Mouse (Mus musculus) adrenal gland, postnatal 36 days (tissue): ENCODE data around the gene Ccer2. TPM values are rescaled to one million over a fixed set of nuclear protein-coding genes. Genes with fewer than 3 reads are reported as not detected.

Experiments used
- DNase-seq, 2 experiments: peaks; one replicate each; pipeline ENCODE4 v3.0.0; 2021; ENCODE audit warnings: mixed read lengths in 1 of 2
- total RNA-seq, 2 experiments: library from RNA; stranded (reverse); gene quantifications; 2 replicates each; pipeline ENCODE4 v1.2.3; 2021

Gene Ccer2
- total RNA-seq, 2 experiments from 2014 or later = not detected

DNA sequence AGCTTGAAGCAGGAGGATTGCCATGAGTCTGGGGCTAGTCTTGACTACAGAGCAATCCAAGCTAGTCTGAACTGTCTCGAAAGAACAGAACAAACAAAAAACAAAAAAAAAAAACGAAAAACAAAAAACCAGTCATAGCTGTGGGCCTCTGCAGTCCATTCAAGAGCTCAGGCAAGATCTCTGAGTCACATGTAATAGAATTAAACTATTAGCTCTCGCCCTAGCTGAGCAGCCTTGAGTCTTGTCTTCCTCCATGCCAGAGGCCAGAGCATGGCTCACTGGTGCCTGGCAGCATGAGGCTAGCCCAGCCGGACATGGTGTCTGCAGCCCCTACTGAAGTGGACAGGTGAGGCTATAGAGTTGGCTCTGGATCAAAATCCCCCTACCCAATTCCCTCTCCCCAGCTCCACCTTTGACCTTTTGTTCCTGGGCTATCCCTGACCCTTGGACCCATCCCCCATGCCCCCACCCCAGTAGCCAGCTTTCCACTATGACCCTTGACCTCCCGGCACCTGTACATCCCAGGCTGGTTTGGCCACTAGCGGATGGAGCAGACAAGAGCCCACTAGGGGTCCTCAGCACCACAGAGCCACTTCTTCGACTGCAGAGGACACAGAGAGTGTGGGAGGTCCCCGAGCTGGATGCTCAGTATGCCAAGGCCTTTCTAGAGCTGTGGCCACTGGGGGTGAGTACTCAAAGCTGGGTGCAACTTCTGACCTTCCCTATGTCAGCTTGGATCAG is 34.3 kb downstream of the Ccer2 start:
- peak in 1 of 2 experiments; percentile 29 for DNase-seq

DNA sequence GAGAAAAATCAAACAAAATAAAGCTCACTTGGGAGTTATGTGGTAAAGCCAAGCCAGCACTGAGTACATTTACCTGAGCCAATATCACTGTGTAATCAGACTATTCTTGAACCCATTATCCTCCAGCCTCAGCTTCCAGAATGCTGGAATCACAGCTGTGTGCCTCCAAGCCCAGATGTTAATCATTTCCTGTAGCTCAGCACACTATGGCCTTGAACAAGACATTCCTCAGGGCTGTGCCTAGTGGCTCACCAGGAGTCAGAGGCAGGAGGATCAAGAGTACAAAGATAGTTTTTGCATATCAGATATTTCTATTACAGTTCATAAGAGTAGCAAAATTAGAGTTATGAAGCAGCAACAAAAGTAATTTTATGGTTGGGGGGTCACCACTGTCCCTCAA is 35.7 kb downstream of the Ccer2 start:
- DNase-seq = no peak

DNA sequence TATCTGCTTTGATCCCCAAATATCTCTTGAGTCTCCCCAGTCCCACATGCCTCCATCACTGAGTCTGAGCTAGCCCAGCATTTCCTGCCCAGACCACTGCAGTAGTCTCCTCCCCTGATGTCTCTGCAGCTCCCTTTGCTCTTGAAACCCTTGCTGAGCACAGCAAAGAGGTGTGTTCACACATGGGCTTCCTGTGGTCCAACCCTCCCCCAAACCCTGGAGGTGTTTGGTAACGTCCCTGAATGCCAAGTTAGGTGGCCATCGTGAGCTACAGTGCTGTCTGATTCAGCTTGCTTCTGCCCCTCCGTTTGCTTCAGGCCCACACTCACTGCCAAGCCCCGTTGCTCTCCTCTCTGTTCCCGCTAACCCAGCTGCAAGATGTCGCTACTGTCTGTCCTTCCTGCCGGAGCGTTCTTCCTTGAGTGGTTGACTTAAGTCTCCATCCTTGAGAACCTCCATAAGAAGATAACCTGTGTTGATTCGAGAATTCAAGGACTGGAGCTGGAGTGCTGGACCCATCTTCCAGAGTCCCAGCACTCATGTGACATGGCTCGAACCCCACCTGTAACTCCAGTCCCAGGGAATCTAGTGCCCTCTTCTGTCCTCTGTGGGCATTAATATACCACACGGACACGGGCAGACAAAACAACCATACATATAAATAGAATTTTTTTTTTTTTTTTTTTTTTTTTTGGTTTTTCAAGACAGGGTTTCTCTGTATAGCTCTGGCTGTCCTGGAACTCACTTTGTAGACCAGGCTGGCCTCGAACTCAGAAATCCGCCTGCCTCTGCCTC is 36.6 kb downstream of the Ccer2 start:
- DNase-seq = no peak

DNA sequence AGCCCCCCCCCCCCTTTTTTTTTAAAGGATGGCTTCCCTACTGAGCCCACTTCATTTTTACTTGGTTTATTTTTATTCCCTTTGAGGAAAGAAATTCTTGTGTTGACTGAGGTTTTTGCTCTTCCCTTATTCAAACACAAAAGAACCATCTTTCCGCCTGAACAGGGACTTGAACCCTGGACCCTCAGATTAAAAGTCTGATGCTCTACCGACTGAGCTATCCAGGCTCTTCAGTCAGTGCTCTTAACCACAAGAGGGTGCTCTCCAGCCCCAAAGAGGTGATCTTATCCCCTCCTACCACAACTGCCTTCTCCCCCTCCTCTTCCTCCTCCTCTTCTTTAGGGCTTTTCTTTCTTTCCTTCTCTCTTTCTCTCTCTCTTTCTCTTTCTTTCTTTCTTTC is 37.9 kb downstream of the Ccer2 start:
- DNase-seq = peak in 1 of 2 experiments; percentile 61

DNA sequence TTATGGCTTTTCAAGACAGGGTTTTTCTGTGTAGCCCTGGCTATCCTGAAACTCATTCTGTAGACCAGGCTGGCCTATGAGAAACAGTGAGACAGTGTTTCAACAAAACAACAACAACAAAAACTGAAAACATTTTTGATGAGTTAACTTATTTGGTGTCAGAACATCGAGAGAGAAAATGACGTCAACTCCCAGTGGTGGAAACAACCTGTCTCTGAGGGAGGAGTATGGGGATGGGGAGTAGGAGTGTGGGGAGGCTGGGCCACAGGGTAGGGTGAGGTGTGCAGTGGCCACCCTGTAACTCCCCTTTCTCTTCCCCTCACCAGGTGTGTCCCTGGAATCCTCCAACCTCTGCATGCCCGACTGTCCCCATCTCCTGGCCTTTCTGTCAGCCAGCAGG is 38.5 kb downstream of the Ccer2 start:
- DNase-seq = no peak

DNA sequence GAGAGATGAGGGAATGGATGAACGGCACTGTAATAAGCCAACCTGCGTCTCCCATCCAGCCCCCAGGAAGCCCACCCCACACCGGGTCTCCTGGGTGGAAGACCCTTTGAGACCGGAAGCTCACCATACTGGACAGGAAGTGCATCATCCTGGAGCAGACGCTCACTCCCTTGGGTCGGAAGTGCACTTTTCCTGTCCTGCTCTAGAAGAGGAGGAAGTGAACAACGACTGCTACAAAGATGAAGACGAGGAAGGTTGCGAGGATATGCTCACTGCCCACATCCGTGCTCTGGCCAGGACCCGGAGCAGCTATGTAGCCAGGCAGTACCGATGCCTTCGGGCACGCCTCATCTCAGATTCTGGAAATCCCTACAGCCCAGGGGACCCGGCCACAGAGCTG is 39.9 kb downstream of the Ccer2 start:
- no peak for DNase-seq

DNA sequence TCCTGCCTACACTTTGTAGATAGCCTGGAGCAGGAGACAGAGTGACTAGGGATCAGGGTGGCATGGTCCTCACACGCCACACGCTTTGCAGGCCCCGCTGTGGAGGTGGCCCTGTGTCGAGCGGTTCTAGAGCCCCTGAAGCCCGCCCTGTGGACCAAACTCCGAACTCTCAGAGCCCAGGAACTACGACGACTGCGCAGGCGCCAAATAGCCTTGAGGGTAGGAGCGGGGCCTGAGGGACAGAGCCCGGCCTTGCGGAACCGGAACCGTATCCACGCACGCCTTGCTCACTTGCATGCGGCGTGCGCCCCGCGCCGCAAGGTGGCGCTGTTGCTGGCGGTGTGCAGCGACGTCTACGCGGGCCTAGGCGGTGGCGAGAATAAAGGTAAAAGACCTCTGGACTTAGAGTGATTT is 40.6 kb downstream of the Ccer2 start:
- peak; percentile 91 to 93 for DNase-seq

DNA sequence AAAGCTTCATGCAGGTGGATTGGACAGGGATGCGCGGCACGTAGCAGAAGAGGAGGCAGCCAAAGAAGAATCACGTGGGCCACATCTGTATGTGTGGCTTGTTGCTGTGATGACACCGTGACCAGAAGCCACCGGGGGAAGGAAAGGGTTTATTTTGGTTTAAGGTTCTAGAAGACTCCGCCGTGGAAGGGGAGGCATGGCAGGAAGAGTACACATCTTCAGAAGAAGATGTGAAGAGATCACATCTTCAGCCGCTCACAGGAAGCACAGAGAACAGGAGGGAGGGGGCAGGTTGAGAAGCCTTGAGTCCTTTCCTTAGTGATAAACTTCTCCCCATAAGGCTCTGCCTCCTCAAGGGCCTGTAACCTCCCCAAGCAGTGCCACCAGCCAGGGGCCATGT is 44.0 kb downstream of the Ccer2 start:
- DNase-seq = no peak

DNA sequence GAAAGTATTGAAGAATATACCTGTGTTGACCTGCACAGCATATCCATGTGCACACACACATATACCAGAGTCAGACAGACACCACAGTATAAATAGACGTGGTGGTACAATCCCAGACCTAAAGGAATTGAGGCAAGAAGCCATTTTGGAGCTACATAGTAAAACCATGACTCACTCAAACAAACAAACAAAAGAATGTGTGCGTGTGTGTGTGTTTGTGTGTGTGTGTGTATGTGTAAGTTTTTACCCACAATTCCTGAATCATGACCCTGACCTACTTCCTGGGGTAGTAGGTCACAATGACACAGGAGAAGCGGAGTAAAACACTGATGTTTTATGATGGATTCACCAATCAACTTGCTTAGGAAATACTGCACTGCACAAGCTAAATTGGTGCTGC is 45.5 kb downstream of the Ccer2 start:
- no peak for DNase-seq

DNA sequence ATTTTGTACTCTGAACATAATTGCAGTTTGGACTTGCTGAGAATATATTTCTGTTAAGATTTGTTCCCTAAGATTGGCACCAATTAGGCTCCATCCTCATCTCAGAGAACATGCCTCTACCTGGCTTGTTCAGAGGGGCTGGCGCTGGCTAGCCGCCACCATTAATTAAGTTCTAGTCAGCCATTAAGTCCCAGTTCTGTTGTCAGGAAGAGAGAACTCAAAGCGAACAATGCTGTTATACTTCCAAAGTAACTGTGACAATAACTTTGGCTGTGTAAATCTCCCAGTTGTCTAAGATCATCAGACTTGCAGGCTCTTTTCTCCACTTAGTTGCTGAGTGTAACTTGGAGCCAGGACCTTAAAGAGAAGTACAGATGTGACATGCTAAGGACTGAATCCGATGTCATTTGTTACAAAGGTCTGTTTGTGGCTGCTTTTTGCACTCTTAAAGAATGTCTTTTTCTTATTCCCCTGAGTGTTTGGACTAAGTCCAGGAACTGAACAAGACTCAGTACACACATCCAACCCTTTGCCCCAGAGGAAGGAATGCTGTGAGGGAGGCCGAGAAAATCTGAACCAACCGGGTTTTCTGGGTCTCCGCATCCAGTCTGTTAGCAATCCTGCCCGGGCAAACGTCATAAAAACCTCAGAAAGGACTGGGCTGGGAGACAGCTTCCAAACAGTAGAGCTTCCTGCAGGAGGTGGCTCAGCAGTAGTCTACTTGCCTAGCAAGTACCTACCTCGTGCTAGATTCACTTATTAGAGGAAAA is 46.1 kb downstream of the Ccer2 start:
- no peak for DNase-seq

DNA sequence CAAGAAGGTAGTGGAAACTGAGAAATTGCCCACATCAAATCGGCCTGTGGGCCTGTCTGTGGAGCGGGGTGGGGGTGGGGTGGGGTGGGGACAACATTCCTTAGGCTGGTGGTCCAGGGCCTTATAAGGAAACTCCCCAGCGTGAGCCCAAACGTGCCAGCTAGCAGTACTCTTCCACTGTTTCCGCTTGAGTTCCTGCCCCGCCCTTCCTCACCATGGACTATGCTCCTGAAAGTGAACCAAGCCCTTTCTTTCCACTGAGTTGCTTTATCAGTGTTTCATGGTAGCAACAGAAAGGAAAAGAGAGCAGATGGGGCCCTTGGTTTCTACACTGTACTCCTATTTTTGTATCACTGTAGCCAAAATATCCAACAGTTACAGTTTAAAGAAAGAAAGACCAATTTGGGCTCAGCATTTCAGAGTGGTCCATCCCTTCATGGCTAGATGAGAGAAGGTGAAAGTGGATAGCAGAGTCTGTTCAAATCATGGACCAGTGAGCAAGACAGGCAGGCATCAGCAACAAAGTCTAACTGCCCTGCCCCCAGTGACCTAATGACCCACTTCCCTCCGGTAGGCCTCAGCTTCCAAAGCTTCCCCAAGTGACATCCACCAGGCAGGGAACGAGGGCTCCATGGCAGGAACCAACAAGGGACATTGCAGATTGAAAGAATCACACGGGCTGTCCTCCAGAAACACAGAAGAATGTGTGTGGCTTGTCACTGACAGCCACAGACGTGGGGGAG is 47.0 kb downstream of the Ccer2 start:
- no peak for DNase-seq

DNA sequence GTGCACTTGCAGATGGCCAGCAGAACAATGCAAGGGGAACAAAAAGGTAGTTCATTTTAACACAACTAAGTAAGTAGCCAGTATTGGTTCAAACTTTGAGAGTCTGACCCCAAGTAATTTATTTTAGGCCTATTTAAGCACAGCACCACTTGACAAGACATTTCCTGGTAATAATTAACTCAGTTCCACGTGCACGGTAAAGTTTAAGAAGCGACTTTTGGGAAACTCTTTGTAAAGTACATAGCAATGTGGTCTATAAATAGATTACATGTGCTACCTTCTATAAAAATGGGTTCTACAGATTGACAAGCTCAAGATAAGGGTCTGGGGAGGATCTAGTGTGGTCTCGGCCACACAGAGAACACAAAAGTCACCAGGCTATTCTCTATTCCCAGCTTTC is 47.8 kb downstream of the Ccer2 start:
- DNase-seq = no peak

DNA sequence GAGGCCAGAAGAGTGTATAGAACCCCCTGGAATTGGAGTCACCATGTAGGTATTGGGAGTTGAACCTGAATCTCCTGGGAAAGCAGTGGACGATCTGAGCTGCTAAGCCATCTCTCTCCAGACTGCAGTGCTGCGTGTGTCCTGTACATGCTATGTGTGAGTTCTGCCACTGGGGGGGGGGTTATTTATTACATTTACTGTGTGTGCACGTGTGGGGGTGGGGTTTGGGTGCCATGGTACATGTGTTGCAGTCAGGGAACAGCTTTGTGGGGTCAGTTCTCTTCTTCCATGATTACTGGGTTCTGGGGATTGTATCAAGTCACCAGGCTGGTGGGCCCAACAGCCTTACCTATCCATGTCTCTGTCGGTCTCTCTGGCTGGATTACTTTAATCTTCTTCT is 50.9 kb downstream of the Ccer2 start:
- no peak for DNase-seq

DNA sequence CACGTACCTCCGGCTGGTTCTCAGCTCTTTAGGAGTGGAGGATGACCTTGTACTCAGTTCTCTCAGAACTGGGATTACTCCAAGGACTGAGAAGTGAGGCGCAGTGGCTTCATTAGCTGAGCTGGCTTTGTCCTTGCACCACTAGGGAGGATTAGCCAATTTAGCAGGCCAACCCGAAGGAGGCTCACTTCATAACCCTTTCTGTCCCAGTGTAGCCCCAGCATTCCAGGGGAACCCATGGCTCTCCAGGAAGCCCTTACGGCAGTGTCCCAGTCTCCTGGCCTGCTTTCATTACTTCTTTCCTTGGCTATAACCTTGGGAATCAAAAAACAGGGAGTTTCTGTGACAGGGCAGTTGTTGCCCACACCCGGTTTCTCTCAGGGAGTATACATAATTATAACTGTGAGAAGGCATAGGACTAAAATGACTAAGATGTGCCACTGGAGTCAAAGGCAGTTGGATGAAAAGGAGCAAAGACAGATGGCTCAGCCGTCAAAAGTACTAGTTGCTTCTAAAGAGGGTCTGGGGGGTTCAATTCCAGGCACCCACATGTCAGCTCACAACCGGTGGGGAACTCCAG is 51.8 kb downstream of the Ccer2 start:
- DNase-seq = peak; percentile 69 to 75

DNA sequence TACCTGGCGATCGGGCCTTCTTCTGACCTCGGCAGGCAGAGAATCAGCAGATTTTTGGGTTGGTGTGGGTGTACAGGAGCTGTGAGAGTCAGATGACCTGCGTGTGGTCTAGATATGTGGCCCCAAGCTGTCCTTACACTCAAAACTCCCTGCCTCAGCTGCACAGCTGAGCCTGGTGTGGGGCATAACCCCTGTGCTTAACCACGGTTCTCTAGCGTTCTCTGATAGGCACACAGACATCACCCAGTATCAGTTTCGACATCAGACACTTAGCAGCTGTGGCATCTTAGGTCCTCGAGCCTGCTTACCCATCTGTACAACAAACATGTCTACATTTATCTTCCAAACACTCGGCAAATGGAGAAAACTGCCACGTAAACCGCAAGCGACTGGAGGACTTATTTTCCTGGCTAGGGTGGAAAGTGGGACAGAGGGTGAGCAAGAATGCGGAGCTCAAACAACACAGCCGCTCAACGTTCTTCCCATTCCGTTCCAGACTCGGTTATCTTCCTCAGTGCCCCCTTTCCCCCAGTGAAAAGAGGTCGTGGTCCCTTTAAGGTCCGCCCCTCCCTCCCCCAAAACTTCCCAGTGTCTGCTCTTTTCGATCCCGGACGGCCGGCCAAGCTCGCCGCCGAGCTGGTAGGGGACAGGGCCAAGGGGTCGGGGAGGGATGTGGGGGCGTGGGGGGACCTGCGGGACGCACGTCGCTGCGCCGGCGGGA is 52.4 kb downstream of the Ccer2 start, which contains the start of gene Hnrnpl:
TSS of gene Hnrnpl (plus strand) at position 321 of the 721 bp plus-strand sequence.
- peak; percentile 71 to 81 for DNase-seq

Other genes starting within 250 kb of the Ccer2 start
- gene Ifnl2, start 245.7 kb upstream of the Ccer2 start, total RNA-seq = not detected
- gene Ifnl3, start 233.3 kb upstream of the Ccer2 start, total RNA-seq = not detected
- gene Sycn, start 215.3 kb upstream of the Ccer2 start, total RNA-seq = not detected
- gene Nccrp1, start 208.9 kb upstream of the Ccer2 start, total RNA-seq = under 1 TPM in 1 of 2 experiments, not detected in 1; 0.20 TPM
- 10 to 100 TPM; 62.5 to 69.8 TPM for gene Samd4b, start 158.0 kb upstream of the Ccer2 start, total RNA-seq
- 10 to 100 TPM; 28.0 to 30.0 TPM for gene Pak4, start 158.0 kb upstream of the Ccer2 start, total RNA-seq
- gene Acp7, start 124.8 kb upstream of the Ccer2 start, total RNA-seq = not detected
- 1 to 10 TPM in 1 of 2 experiments, under 1 TPM in 1; 0.86 to 1.6 TPM for gene Fbxo27, start 63.3 kb upstream of the Ccer2 start, total RNA-seq
- gene Fbxo17, start 39.4 kb upstream of the Ccer2 start, total RNA-seq = 1 to 10 TPM; 2.2 to 3.5 TPM
- 10 to 100 TPM; 81.4 to 86.2 TPM for gene Mrps12, start 14.4 kb upstream of the Ccer2 start, total RNA-seq
- gene Sars2, start 14.2 kb upstream of the Ccer2 start, total RNA-seq = 10 to 100 TPM; 18.5 to 18.8 TPM
- 10 to 100 TPM; 73.7 to 82.5 TPM for gene Sirt2, start 10.6 kb downstream of the Ccer2 start, total RNA-seq
- 10 to 100 TPM; 44.1 to 49.2 TPM for gene Nfkbib, start 11.3 kb downstream of the Ccer2 start, total RNA-seq
- 1 to 10 TPM; 2.5 to 2.8 TPM for gene Rinl, start 32.8 kb downstream of the Ccer2 start, total RNA-seq
- gene Hnrnpl, start 52.4 kb downstream of the Ccer2 start, total RNA-seq = 100 to 1,000 TPM; 415 to 420 TPM
- 100 to 1,000 TPM; 543 to 577 TPM for gene Ech1, start 69.0 kb downstream of the Ccer2 start, total RNA-seq
- gene Lgals4, start 77.7 kb downstream of the Ccer2 start, total RNA-seq = 10 to 100 TPM; 11.3 to 12.7 TPM
- under 1 TPM; 0.72 to 0.86 TPM for gene Lgals7, start 107.7 kb downstream of the Ccer2 start, total RNA-seq
- gene Capn12, start 125.2 kb downstream of the Ccer2 start, total RNA-seq = under 1 TPM; 0.30 to 0.33 TPM
- 100 to 1,000 TPM; 193 to 252 TPM for gene Actn4, start 206.2 kb downstream of the Ccer2 start, total RNA-seq
- gene Eif3k, start 225.7 kb downstream of the Ccer2 start, total RNA-seq = 100 to 1,000 TPM; 241 to 264 TPM
- 1 to 10 TPM; 1.1 to 1.7 TPM for gene Map4k1, start 225.9 kb downstream of the Ccer2 start, total RNA-seq